Mouse (Mus musculus) embryonic facial prominence, embryonic 12.5 days (tissue): ENCODE data around the gene Sipa1l3. TPM values are rescaled to one million over a fixed set of nuclear protein-coding genes. Genes with fewer than 3 reads are reported as not detected.

Source experiments
- ATAC-seq: fragments of 200-750 bp; cut with Nextera tagmentation; 2 replicates; pipeline ENCODE4 v1.8.0; 2017; ENCODE audit not compliant: insufficient number of reproducible peaks, insufficient read depth, low FRiP score, low TSS enrichment
- H3K27ac ChIP-seq: fragments of 300-500 bp; sonication (generic); 2 replicates; pipeline ENCODE4 v1.5.1; 2016; ENCODE audit warnings: mild to moderate bottlenecking
- H3K27me3 ChIP-seq: fragments of 300-500 bp; sonication (generic); 2 replicates; pipeline ENCODE4 v1.6.1; 2016; ENCODE audit warnings: mild to moderate bottlenecking, moderate library complexity
- H3K36me3 ChIP-seq: fragments of 300-500 bp; sonication (generic); 2 replicates; pipeline ENCODE4 v1.6.1; 2016; ENCODE audit warnings: mild to moderate bottlenecking
- H3K4me1 ChIP-seq: fragments of 300-500 bp; sonication (generic); 2 replicates; pipeline ENCODE4 v1.6.1; 2016
- H3K4me2 ChIP-seq: fragments of 300-500 bp; sonication (generic); replicated peaks from 2 replicates; pipeline ENCODE4 v1.6.1; 2016; ENCODE audit warnings: mild to moderate bottlenecking, moderate library complexity
- H3K4me3 ChIP-seq: fragments of 300-500 bp; sonication (generic); 2 replicates; pipeline ENCODE4 v1.5.1; 2016; ENCODE audit warnings: mild to moderate bottlenecking
- H3K9ac ChIP-seq: fragments of 300-500 bp; sonication (generic); 2 replicates; pipeline ENCODE4 v1.6.1; 2016; ENCODE audit warnings: mild to moderate bottlenecking, moderate library complexity
- H3K9me3 ChIP-seq: fragments of 300-500 bp; sonication (generic); 2 replicates; pipeline ENCODE4 v1.6.1; 2016; ENCODE audit warnings: mild to moderate bottlenecking, moderate library complexity
- WGBS: fragments of 180-500 bp; shearing (Covaris S2); methylation state at CpG from one replicate; pipeline ENCODE4 v1.1.7; 2016; 5-methylcytosine and 5-hydroxymethylcytosine counted together
- polyA plus RNA-seq: library from polyadenylated mRNA; unstranded; fragments of >200 nt; fragmentation: Nextera tagmentation; extraction: Ambion mirVana; gene quantifications from 2 replicates; pipeline ENCODE4 v1.2.1, GENCODE M21; 2016

Sipa1l3 gene
- polyA plus RNA-seq, 1 experiment from 2014 or later = 16.3 TPM

DNA sequence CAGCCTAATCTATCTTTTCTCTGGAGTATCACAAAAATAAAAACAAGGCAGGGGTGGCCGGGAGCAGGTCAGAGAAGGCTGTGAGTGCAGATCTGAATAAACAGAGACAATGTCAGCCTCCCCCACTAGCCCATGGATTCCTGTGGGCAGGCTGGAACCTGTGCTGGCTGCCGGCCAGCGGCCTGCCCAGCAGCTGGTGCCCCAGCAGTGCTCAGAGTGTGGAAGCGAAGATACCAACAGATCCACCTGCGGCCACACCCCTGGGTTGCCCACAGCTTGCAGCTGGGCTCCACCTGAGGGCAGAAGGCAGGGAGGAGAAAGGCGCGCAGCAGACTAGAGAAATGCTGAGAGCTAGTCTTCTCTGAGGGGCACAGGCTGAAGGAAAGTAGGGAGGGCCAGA is 47.1 kb downstream of the Sipa1l3 start:
- no peaks in the 10 kb centered on the region for H3K36me3 ChIP-seq
- H3K27me3 ChIP-seq = no peaks in the 10 kb centered on the region
- no peaks in the 10 kb centered on the region for H3K9me3 ChIP-seq
- no peak for ATAC-seq
- 61% methylated on average over 7 of the region's 7 CpGs for WGBS
- H3K4me2 ChIP-seq = no peak overlapping the region
- H3K9ac ChIP-seq = no peak overlapping the region
- H3K4me1 ChIP-seq = peaks cover 6% of the 10 kb centered on the region; the same call in 1 of the 2 replicates
- H3K4me3 ChIP-seq = no peak overlapping the region
- 0 out of 2 replicates have a peak overlapping the region, but pooled peaks have one; percentile 47 for H3K27ac ChIP-seq

DNA sequence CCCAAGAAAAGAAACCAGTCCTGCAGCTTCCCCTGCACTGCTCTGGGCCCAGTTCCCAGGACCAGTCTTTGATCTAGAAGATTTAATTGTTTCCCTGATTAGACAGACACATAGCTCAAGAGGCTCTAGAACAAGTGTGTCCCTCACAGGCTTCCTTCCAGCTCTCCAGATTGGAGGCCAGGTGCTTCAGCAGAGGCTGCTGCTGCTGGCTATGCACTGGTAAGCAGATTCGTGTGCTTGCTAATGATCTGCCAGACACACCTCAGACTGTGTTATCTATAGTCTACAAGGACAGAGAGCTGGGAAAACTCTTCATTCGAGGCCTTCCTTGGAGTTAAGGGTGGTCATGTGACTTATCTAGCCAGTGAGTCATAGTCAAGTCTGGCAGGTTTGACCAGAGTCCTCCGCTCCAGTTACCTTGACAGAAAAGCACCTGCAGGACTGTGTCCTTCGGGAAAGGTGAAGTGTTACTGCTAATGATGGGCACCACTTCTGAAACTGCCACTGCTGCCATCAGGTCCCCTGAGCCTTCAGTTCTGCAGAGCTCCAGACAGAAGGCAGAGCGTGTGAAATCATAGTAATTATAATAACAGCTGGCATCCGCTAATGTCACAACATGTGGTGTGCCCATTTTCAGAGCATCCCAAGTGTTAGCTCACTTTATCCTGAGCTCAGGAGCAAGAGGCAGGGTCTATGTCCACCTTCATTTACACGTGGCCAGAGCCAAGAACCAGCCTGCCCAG is 48.7 kb downstream of the Sipa1l3 start:
- 72% methylated on average over 7 of the region's 7 CpGs for WGBS
- ATAC-seq = no peak
- H3K27ac ChIP-seq = no peak overlapping the region
- no peaks in the 10 kb centered on the region for H3K27me3 ChIP-seq
- H3K4me1 ChIP-seq = peaks cover 6% of the 10 kb centered on the region; the same call in 1 of the 2 replicates
- H3K4me2 ChIP-seq = no peak overlapping the region
- no peak overlapping the region for H3K4me3 ChIP-seq
- H3K9me3 ChIP-seq = no peaks in the 10 kb centered on the region
- no peaks in the 10 kb centered on the region for H3K36me3 ChIP-seq
- no peak overlapping the region for H3K9ac ChIP-seq

DNA sequence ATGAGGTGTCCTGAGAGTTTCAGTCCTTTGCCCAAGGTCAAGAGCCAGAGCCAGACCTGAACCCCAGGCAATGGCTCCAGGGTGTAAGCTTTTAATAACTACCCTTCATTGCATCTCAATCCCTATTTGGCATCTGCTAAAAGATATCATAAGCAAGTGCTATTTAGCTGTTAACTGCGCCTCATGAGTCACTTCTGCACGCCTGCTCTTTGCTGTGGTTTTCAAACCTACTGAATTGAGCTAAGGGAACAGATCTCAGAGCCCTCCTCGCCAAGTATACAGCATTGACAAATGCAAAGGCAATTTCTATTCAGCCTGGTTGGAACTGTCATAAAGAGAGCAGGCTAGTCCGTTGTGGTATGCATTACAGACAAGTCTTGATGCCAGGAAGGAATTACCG is 49.8 kb downstream of the Sipa1l3 start:
- 89% methylated on average over 5 of the region's 5 CpGs for WGBS
- H3K4me3 ChIP-seq = no peak overlapping the region
- H3K9ac ChIP-seq = no peak overlapping the region
- H3K27me3 ChIP-seq = no peaks in the 10 kb centered on the region
- no peaks in the 10 kb centered on the region for H3K36me3 ChIP-seq
- H3K4me2 ChIP-seq = no peak overlapping the region
- ATAC-seq = no peak
- H3K4me1 ChIP-seq = peaks cover 6% of the 10 kb centered on the region; the same call in 1 of the 2 replicates
- H3K9me3 ChIP-seq = no peaks in the 10 kb centered on the region
- no peak overlapping the region for H3K27ac ChIP-seq

DNA sequence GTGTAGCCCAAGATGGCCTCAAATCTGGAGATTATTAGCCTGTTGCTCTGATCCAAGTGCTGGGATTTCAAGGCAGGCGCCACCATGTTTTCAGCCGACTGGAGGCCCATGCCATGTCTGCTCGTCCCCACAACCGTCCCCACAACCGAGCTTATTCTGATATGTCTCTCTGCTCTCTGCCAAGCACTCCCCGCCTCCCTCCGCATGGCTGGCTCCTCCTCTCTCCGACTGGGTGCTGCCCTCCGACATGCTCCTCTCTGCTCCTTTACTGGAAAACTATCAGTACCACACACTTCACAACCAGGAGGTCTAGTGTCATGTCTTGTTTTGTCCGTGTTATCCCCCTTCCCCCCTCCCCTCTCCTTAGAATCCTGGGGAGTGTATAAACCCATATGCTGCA is 51.9 kb downstream of the Sipa1l3 start:
- WGBS = 64% methylated on average over 10 of the region's 10 CpGs
- Histone ChIP-seq H3K36me3 (no peaks in the 10 kb centered on the region), H3K4me2 (no peak overlapping the region), H3K27ac (no peak overlapping the region), H3K9me3 (no peaks in the 10 kb centered on the region), H3K27me3 (no peaks in the 10 kb centered on the region), H3K4me3 (no peak overlapping the region), H3K9ac (no peak overlapping the region), H3K4me1 (peaks cover 6% of the 10 kb centered on the region; the same call in 1 of the 2 replicates)
- no peak for ATAC-seq

DNA sequence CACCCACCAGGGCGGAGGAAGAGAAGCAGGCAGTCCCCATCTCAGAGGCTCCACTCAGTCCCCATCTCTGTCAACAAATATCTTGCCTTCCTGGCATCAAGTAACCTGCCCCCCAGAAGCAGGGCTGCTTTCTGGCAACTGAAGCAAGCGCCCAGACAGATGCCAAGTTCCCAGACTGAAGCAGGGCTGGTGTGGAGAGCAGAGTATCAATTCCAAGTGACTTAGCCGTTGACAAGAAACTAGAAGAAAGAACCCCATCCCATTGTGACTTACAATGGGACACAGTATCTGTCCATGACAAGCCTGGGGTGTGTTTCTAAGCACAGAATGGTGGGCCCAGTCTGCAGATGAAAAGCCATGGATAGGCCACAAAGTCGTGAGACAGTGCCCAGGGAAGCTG is 52.7 kb downstream of the Sipa1l3 start:
- Histone ChIP-seq H3K9me3 (no peaks in the 10 kb centered on the region), H3K27ac (no peak overlapping the region), H3K4me2 (no peak overlapping the region), H3K27me3 (no peaks in the 10 kb centered on the region), H3K9ac (no peak overlapping the region), H3K4me3 (no peak overlapping the region), H3K36me3 (no peaks in the 10 kb centered on the region), H3K4me1 (no peaks in the 10 kb centered on the region)
- 81% methylated on average over 4 of the region's 4 CpGs for WGBS
- ATAC-seq = no peak

DNA sequence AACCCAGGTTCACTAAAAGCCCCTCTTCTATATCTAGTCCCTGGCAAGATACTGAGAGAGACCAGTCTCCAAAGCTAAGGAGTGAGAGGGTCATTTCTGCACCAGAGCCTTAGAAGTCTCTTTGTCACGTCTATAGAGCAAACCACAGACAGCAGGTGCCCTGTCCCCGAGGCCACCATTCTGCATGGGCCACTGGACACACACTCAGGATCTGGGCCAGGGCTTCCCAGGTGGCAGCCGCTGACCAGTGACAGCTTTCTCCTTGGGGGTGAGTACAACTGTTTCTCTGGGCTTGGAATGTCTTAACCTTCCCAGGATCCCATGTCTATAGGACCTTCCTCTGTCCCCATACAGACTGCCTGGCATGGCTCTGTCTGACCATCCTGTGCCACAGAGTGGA is 55.6 kb downstream of the Sipa1l3 start:
- Histone ChIP-seq H3K4me2 (no peak overlapping the region), H3K27me3 (no peaks in the 10 kb centered on the region), H3K27ac (no peak overlapping the region), H3K9me3 (no peaks in the 10 kb centered on the region), H3K9ac (no peak overlapping the region), H3K4me1 (peaks cover 5% of the 10 kb centered on the region; the same call in 1 of the 2 replicates), H3K4me3 (no peak overlapping the region), H3K36me3 (no peaks in the 10 kb centered on the region)
- WGBS = 86% methylated on average over 3 of the region's 3 CpGs
- no peak for ATAC-seq

DNA sequence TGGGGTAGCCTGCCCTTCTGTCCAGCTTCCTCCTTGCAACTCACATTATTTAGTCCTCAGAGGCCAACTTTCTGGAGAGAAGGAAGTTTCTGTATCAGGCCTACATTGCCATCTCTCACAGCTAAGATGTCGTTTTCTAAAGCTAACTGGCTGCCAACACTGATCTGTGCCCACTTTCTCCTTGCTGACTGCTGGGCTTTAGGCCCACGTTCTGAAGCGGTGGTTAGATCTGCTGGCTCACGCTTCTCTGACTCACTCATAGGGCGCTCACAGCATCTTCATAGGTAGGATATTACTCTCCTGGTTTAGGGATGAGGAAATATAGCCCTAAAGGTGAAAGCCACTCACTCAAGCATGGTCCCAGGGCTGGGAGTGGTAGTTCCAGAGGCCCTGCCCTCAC is 56.3 kb downstream of the Sipa1l3 start:
- no peak overlapping the region for H3K4me2 ChIP-seq

DNA sequence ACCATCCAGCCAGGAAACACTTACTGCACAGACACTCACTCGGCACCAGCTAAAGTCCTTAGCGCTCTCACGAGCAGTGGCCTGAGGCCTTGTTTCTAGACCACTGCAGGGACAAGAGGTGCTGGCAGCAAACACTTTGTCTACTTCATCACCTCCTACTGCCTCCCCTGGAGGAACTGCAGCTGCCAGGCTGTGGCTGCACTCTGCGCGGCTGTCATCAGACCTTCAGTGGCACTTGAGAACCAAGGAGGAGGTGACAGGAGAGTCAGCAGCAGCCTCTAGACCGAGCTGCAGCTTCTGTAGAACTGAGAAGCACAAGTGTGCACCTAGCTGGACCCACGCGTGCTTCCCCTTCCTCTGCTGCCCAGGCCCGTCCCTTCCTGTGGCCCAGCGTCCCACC is 56.9 kb downstream of the Sipa1l3 start:
- Histone ChIP-seq H3K27ac (no peak overlapping the region), H3K4me1 (peaks cover 6% of the 10 kb centered on the region; the same call in 1 of the 2 replicates), H3K4me3 (no peak overlapping the region), H3K9ac (0 out of 2 replicates have a peak overlapping the region, but pooled peaks have one; percentile 8), H3K4me2 (no peak overlapping the region), H3K36me3 (no peaks in the 10 kb centered on the region), H3K9me3 (no peaks in the 10 kb centered on the region), H3K27me3 (no peaks in the 10 kb centered on the region)
- no peak for ATAC-seq
- WGBS = 82% methylated on average over 10 of the region's 10 CpGs

More for the DNA sequence above, 56.3 kb downstream of the Sipa1l3 start:
- no peak overlapping the region for H3K9ac ChIP-seq
- no peak overlapping the region for H3K27ac ChIP-seq
- ATAC-seq = no peak
- H3K27me3 ChIP-seq = no peaks in the 10 kb centered on the region
- H3K9me3 ChIP-seq = no peaks in the 10 kb centered on the region
- peaks cover 6% of the 10 kb centered on the region; the same call in 1 of the 2 replicates for H3K4me1 ChIP-seq
- WGBS = 86% methylated on average over 5 of the region's 5 CpGs
- H3K36me3 ChIP-seq = no peaks in the 10 kb centered on the region
- H3K4me3 ChIP-seq = no peak overlapping the region

DNA sequence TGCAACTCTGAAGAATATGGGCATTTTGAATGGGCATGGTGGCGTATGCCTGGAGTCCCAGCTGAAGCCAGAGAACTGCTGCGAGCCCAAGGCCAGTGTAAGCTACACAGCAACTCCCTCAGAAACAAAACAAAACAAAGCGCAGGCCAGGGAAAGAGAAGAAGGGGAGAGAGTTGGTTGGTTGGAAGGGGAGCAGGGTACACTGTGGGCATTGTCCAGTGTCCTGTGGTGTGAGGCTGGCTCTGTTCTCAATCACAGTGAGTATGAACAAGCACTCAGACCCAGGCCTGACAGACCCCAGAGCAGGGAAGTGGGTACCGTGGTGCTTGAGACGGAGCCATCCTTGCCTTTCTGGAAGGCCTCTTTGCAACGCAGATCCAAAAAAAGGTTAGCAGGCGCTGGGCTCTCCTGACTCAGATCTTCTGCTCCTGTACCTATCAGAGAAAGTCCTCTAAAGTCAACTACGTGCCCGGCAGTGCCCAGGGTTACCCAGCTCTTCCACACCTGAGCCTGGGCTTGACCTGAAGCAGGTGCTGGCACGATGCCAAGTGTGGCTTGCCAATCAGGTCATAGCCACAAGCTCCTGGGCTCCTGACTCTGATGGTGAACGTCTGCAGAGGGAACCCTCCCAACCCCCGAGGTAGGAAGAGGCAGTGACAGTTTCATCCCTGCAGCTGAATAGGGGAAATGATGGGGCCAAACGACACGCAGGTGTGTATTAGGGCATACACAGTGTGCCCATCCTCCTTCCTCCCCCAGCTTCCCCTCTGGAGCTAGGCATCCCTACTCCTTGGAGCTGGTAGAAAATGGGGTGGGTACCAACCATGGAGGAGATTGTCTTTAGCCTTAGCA is 59.3 kb downstream of the Sipa1l3 start:
- Histone ChIP-seq H3K27me3 (no peaks in the 10 kb centered on the region), H3K4me1 (peaks cover 6% of the 10 kb centered on the region; the same call in 1 of the 2 replicates), H3K9me3 (no peaks in the 10 kb centered on the region), H3K9ac (no peak overlapping the region), H3K36me3 (no peaks in the 10 kb centered on the region), H3K27ac (no peak overlapping the region), H3K4me3 (no peak overlapping the region), H3K4me2 (no peak overlapping the region)
- WGBS = 81% methylated on average over 14 of the region's 14 CpGs
- no peak for ATAC-seq

DNA sequence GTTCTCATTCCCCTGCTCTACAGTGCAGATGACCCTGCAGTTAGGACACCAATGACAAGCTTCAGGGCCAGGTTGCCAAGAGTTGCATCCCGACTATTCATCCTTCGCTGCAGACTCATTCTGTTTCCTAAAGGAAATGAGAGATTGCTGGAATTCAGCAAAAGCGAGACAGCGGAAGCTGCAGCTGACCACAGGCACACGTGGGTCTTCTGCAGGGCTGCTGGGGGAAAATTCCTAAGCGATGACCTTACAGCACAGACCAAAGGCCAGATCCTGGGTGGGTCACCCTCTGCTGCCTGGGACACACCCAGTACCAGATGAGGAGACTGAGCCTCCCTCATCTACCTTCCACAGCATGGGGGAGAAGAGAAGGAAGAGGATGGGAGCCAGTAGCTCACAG is 60.7 kb downstream of the Sipa1l3 start:
- no peaks in the 10 kb centered on the region for H3K36me3 ChIP-seq
- H3K27me3 ChIP-seq = no peaks in the 10 kb centered on the region
- no peak for ATAC-seq
- no peaks in the 10 kb centered on the region for H3K9me3 ChIP-seq
- H3K4me2 ChIP-seq = no peak overlapping the region
- peaks cover 17% of the 10 kb centered on the region for H3K4me1 ChIP-seq
- H3K4me3 ChIP-seq = no peak overlapping the region
- H3K27ac ChIP-seq = no peak overlapping the region
- H3K9ac ChIP-seq = no peak overlapping the region
- 60% methylated on average over 6 of the region's 6 CpGs for WGBS

DNA sequence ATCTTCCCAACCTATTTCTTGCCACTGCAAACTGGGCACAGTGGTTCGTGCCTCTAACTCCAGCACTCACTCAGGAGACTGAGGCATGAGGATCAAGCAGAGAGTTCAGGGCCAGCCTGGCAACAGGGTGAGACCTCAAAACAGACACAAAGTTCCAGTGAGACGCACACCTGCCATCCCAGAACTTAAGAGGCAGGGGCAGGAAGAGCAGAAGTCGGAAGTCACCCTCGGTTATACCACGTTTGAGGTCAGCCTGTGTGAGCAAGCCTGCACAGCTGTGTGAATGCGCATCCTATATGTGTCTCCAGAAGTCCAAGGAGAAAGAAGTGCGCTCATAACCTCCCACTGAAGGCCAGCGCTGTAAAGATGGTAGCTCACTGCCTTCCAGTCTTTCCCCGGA is 61.7 kb downstream of the Sipa1l3 start:
- no peak for ATAC-seq
- H3K4me1 ChIP-seq = peaks cover 28% of the 10 kb centered on the region
- H3K27me3 ChIP-seq = no peaks in the 10 kb centered on the region
- no peaks in the 10 kb centered on the region for H3K36me3 ChIP-seq
- no peak overlapping the region for H3K4me3 ChIP-seq
- no peak overlapping the region for H3K9ac ChIP-seq
- H3K9me3 ChIP-seq = no peaks in the 10 kb centered on the region
- no peak overlapping the region for H3K4me2 ChIP-seq
- H3K27ac ChIP-seq = no peak overlapping the region
- WGBS = 82% methylated on average over 9 of the region's 9 CpGs

DNA sequence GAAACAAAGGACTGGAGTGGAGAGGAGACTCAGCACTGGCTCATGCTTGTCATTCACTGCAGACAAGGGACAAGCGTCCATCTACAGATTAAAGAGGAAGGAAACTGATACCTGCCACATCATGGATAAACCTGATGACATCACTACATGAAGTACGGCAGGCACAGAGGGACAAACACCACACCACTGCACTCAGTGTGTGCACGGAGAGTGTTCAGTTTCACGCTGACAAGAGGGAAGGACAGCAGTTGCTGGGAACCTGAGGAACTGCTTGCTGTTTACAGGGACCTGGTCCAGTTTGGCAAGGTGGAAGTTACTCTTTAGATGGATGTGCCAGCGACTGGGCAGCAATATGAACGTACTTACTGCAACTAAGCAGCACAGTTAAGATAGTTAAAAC is 62.9 kb downstream of the Sipa1l3 start:
- Histone ChIP-seq H3K27ac (no peak overlapping the region), H3K9me3 (no peaks in the 10 kb centered on the region), H3K4me3 (no peak overlapping the region), H3K36me3 (no peaks in the 10 kb centered on the region), H3K9ac (no peak overlapping the region), H3K27me3 (no peaks in the 10 kb centered on the region), H3K4me1 (peaks cover 31% of the 10 kb centered on the region), H3K4me2 (no peak overlapping the region)
- 65% methylated on average over 6 of the region's 6 CpGs for WGBS
- ATAC-seq = no peak
